Mouse (Mus musculus) heart, postnatal 0 days (tissue): ENCODE measurements around the gene Hoxb5.

ENCODE experiments used
- CTCF ChIP-seq: IDR thresholded peaks from 2 replicates; pipeline ENCODE4 v1.5.1; 2016; ENCODE audit warnings: antibody characterized with exemption, control low read depth, low read depth
- EP300 ChIP-seq: IDR thresholded peaks from 2 replicates; pipeline ENCODE4 v1.6.1; 2016; ENCODE audit warnings: antibody characterized with exemption, low read depth

- TF ChIP-seq EP300 (no peak), CTCF (no peak)
Observed at GRCm38 (mm10) chr11:96301837-96302236, 1.3 kb upstream of the Hoxb5 start.
